Mouse (Mus musculus): ENCODE results near the gene Uggt1.

DNA sequence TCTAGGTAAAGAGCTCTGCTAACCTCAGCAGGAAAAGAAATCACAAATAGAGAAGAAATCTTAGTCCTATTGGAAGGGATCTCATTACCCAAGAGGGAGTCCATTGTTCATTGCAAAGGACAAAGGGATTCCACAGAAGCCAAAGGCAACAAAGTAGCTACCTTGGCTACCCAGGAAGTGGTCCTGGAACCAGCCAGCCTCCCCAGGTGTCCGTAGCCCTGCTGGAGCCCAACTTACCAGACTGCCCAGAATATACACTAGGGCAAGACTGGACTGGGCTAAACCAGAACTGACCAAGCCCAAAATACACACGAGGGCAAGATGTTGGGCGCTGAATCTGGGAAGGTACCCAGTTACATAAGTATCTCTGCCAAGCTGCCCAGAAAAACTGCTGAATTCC lies 129.7 kb downstream of the Uggt1 start:
- no peak for TF ChIP-seq EP300 (IDR thresholded peaks at IDR 0.05; ENCODE audit: low read depth)
- TF ChIP-seq CTCF (IDR thresholded peaks at IDR 0.05; ENCODE audit: low read depth), result no peak
